8 mouse cellular contexts compared by ENCODE assay signal in genomic region chr11:60185396-60186231, GRCm38 (mm10). TPM values are rescaled to one million over a fixed set of nuclear protein-coding genes. Genes with fewer than 3 reads are reported as not detected.
DNase-seq lines count a peak whose midpoint lies in the region; ATAC-seq lines count a peak whose summit lies in the region.

No protein-coding gene starts in this region.

- H3K27ac ChIP-seq in forebrain, embryonic 10.5 days, result peak overlapping the region; percentile 70
- peak overlapping the region; percentile 90 for H3K27ac ChIP-seq in midbrain, embryonic 13.5 days

- no peaks in the 10 kb centered on the region for H3K27me3 ChIP-seq in forebrain, embryonic 10.5 days (ENCODE audit: poor library complexity, severe bottlenecking)
- no peaks in the 10 kb centered on the region for H3K27me3 ChIP-seq in midbrain, embryonic 13.5 days

- peaks cover 64% of the 10 kb centered on the region for H3K36me3 ChIP-seq in forebrain, embryonic 10.5 days (replicated peaks)
- H3K36me3 ChIP-seq in midbrain, embryonic 13.5 days, result peaks cover 55% of the 10 kb centered on the region

- H3K4me2 ChIP-seq in midbrain, embryonic 13.5 days (replicated peaks), result no peak overlapping the region

- H3K9me3 ChIP-seq in forebrain, embryonic 10.5 days, result no peaks in the 10 kb centered on the region
- H3K9me3 ChIP-seq in midbrain, embryonic 13.5 days, result no peaks in the 10 kb centered on the region

- H3K4me1 ChIP-seq in forebrain, embryonic 10.5 days, result peaks cover 59% of the 10 kb centered on the region
- peaks cover 68% of the 10 kb centered on the region for H3K4me1 ChIP-seq in midbrain, embryonic 13.5 days (replicated peaks)

- no peak for ATAC-seq in cerebellum, adult (ENCODE audit: insufficient number of reproducible peaks, low FRiP score, low TSS enrichment)
- ATAC-seq in midbrain, embryonic 13.5 days, result no peak

- H3K9ac ChIP-seq in midbrain, embryonic 13.5 days (replicated peaks), result peak overlapping the region; percentile 56

- peak; percentile 79 for DNase-seq in cerebellum, adult 11-12 months
- peak; percentile 80 to 82 for DNase-seq in B cell, adult 2 months
- no peak for DNase-seq in forebrain, embryonic 10.5 days (ENCODE audit: extremely low spot score, low spot score)
- DNase-seq in layer of hippocampus, postnatal 36 days, result peak; percentile 63 to 64
- no peak for DNase-seq in MN1 (ENCODE audit: low spot score)
- DNase-seq in urinary bladder, postnatal 36 days (ENCODE audit: low spot score in 2 of 2), result no peak

- no peak overlapping the region for H3K4me3 ChIP-seq in forebrain, embryonic 10.5 days
- H3K4me3 ChIP-seq in midbrain, embryonic 13.5 days (replicated peaks), result no peak overlapping the region

- WGBS in forebrain, embryonic 10.5 days, result 90% methylated on average over 20 of the region's 20 CpGs
- WGBS in midbrain, embryonic 13.5 days, result 83% methylated on average over 20 of the region's 20 CpGs

RNA-seq across cellular contexts. Expression of gene Srebf1, which starts 36.8 kb away (rescaled TPM):
- polyA plus RNA-seq in forebrain, embryonic 10.5 days (2016; fragmentation: Nextera tagmentation; extraction: Ambion mirVana), result 59.3 and 66.1 TPM in 2 replicates
- total RNA-seq in layer of hippocampus, postnatal 36 days (2021), result 10 to 100 TPM; 47.1 to 56.2 TPM
- polyA plus RNA-seq in midbrain, embryonic 13.5 days (2015; fragmentation: Nextera tagmentation; extraction: Ambion mirVana), result 38.5 and 46.0 TPM in 2 replicates

Comparison
In these comparisons a context has a peak if more than half of its experiments do, and no peak if none do; other contexts are left out.
1. DNase-seq: peak in cerebellum, adult 11-12 months (single experiment), B cell, adult 2 months (2 of 2) and layer of hippocampus, postnatal 36 days (2 of 2); none in forebrain, embryonic 10.5 days (single experiment), MN1 (single experiment) and urinary bladder, postnatal 36 days (0 of 2).